8 mouse cellular contexts compared by ENCODE assay signal in genomic region chr16:8636867-8637216, GRCm38 (mm10). TPM values are rescaled to one million over a fixed set of nuclear protein-coding genes. Genes with fewer than 3 reads are reported as not detected.
A peak's percentile ranks its signal among the peaks of the same experiment; 100 is the strongest.
DNase-seq lines count a peak whose midpoint lies in the region; ATAC-seq and TF ChIP-seq lines count a peak whose summit lies in the region.

No protein-coding gene starts in this region.

- H3K4me3 ChIP-seq in kidney, embryonic 14.5 days (ENCODE audit: low read length), result peak overlapping the region; percentile 70
- peak overlapping the region; percentile 92 for H3K4me3 ChIP-seq in bone marrow, adult 2 months (replicated peaks; ENCODE audit: control insufficient read depth, low read depth, low read length)
- H3K4me3 ChIP-seq in hindbrain, embryonic 11.5 days (ENCODE audit: low read depth, low read length), result peak overlapping the region; percentile 74

- H3K36me3 ChIP-seq in kidney, embryonic 14.5 days (ENCODE audit: control insufficient read depth, insufficient read depth, low read length), result peaks cover 29% of the 10 kb centered on the region
- 0 out of 2 replicates have a peak, but pooled peaks cover 2% of the 10 kb centered on the region for H3K36me3 ChIP-seq in hindbrain, embryonic 11.5 days (ENCODE audit: control insufficient read depth, insufficient read depth, low read length)

- H3K9me3 ChIP-seq in kidney, embryonic 14.5 days (ENCODE audit: control insufficient read depth, low read length), result no peaks in the 10 kb centered on the region
- no peaks in the 10 kb centered on the region for H3K9me3 ChIP-seq in hindbrain, embryonic 11.5 days (ENCODE audit: control insufficient read depth, low read length)

- no peaks in the 10 kb centered on the region for H3K27me3 ChIP-seq in kidney, embryonic 14.5 days (ENCODE audit: control insufficient read depth, insufficient read depth, low read length)
- H3K27me3 ChIP-seq in hindbrain, embryonic 11.5 days (ENCODE audit: control insufficient read depth, insufficient read depth, low read length), result no peaks in the 10 kb centered on the region

- WGBS in kidney, embryonic 14.5 days, result 1% methylated on average over 13 of the region's 13 CpGs
- WGBS in bone marrow, adult 2 months, result under 1% methylated on average over 13 of the region's 13 CpGs
- under 1% methylated on average over 13 of the region's 13 CpGs for WGBS in hindbrain, embryonic 11.5 days

- H3K4me2 ChIP-seq in kidney, embryonic 14.5 days (replicated peaks; ENCODE audit: low read depth, low read length), result peak overlapping the region; percentile 78
- peak overlapping the region; percentile 68 for H3K4me2 ChIP-seq in hindbrain, embryonic 11.5 days (replicated peaks; ENCODE audit: low read depth, low read length)

- DNase-seq in kidney, postnatal 4 days, result no peak
- DNase-seq in hindbrain, embryonic 11.5 days (ENCODE audit: low spot score), result no peak
- no peak for DNase-seq in testis, postnatal 14 days (ENCODE audit: low spot score)
- DNase-seq in layer of hippocampus, postnatal 10 days (ENCODE audit: low spot score in 2 of 2), result no peak

- peaks cover 13% of the 10 kb centered on the region for H3K4me1 ChIP-seq in kidney, embryonic 14.5 days (ENCODE audit: control insufficient read depth, insufficient read depth, low read length)
- no peaks in the 10 kb centered on the region; the same call in 1 of the 2 replicates for H3K4me1 ChIP-seq in bone marrow, adult 2 months (ENCODE audit: control insufficient read depth, insufficient read depth, low read length)
- H3K4me1 ChIP-seq in hindbrain, embryonic 11.5 days (replicated peaks; ENCODE audit: control insufficient read depth, insufficient read depth, low read length), result peaks cover 5% of the 10 kb centered on the region; the same call in 1 of the 2 replicates

- no peak for TF ChIP-seq POLR2A in bone marrow, adult 2 months (IDR thresholded peaks at IDR 0.05; ENCODE audit: borderline replicate concordance, control insufficient read depth, low read depth, low read length)

- TF ChIP-seq CTCF in bone marrow, adult 2 months (IDR thresholded peaks at IDR 0.05; ENCODE audit: control insufficient read depth, insufficient read depth, low read length), result no peak

- peak overlapping the region; percentile 86 for H3K27ac ChIP-seq in kidney, embryonic 14.5 days (ENCODE audit: low read depth, low read length)
- H3K27ac ChIP-seq in bone marrow, adult 2 months (ENCODE audit: control insufficient read depth, insufficient read depth, low read depth, low read length, poor library complexity), result peak overlapping the region; percentile 89
- H3K27ac ChIP-seq in hindbrain, embryonic 11.5 days (ENCODE audit: low read depth, low read length), result peak overlapping the region; percentile 79

- H3K9ac ChIP-seq in kidney, embryonic 14.5 days (ENCODE audit: low read depth, low read length), result peak overlapping the region; percentile 87
- H3K9ac ChIP-seq in hindbrain, embryonic 11.5 days (ENCODE audit: low read depth, low read length), result peak overlapping the region; percentile 90

- ATAC-seq in kidney, embryonic 14.5 days (ENCODE audit: low FRiP score, low TSS enrichment), result peak; percentile 48; the same call in 1 of the 2 replicates
- peak; percentile 34; the same call in 1 of the 2 replicates for ATAC-seq in hindbrain, embryonic 11.5 days (ENCODE audit: low FRiP score)
- ATAC-seq in megakaryocyte, adult 5-6 weeks (ENCODE audit: poor library complexity, severe bottlenecking), result peak; percentile 32
- no peak; the same call in 1 of the 2 replicates for ATAC-seq in frontal cortex, adult (ENCODE audit: low TSS enrichment)

RNA-seq across cellular contexts. Expression of gene Pmm2, which starts 0.6 kb away (rescaled TPM):
- 44.5 and 59.4 TPM in 2 replicates for polyA plus RNA-seq in kidney, embryonic 14.5 days (2014; fragmentation: Nextera tagmentation; extraction: Ambion mirVana)
- polyA plus RNA-seq in bone marrow, adult 2 months (2011; ENCODE audit: insufficient read depth, insufficient read length, low replicate concordance, missing spikeins), result 23.4 and 41.4 TPM in 2 replicates
- 40.3 and 43.3 TPM in 2 replicates for polyA plus RNA-seq in hindbrain, embryonic 11.5 days (2014; fragmentation: Nextera tagmentation; extraction: Ambion mirVana)
- total RNA-seq in megakaryocyte, adult 5-6 weeks (2015), result 44.8 and 52.5 TPM in 2 replicates
- 55.3 and 62.6 TPM in 2 replicates for total RNA-seq in megakaryocyte, adult 5-6 weeks (2017)
- 10 to 100 TPM; 32.3 to 32.5 TPM for total RNA-seq in layer of hippocampus, postnatal 10 days (2021)

RNA-seq across cellular contexts. Expression of gene Tmem186, which starts 0.7 kb away (rescaled TPM):
- polyA plus RNA-seq in kidney, embryonic 14.5 days (2014; fragmentation: Nextera tagmentation; extraction: Ambion mirVana), result 11.0 and 13.7 TPM in 2 replicates
- polyA plus RNA-seq in bone marrow, adult 2 months (2011; ENCODE audit: insufficient read depth, insufficient read length, low replicate concordance, missing spikeins), result 8.0 TPM in 2 replicates
- 15.8 and 20.2 TPM in 2 replicates for polyA plus RNA-seq in hindbrain, embryonic 11.5 days (2014; fragmentation: Nextera tagmentation; extraction: Ambion mirVana)
- total RNA-seq in megakaryocyte, adult 5-6 weeks (2015), result 4.2 and 4.7 TPM in 2 replicates
- 6.6 and 8.0 TPM in 2 replicates for total RNA-seq in megakaryocyte, adult 5-6 weeks (2017)
- 10 to 100 TPM; 10.9 to 11.1 TPM for total RNA-seq in layer of hippocampus, postnatal 10 days (2021)

RNA-seq across cellular contexts. Expression of gene Carhsp1, which starts 35.1 kb away (rescaled TPM):
- polyA plus RNA-seq in kidney, embryonic 14.5 days (2014; fragmentation: Nextera tagmentation; extraction: Ambion mirVana), result 23.1 and 45.2 TPM in 2 replicates
- 66.5 and 76.5 TPM in 2 replicates for polyA plus RNA-seq in bone marrow, adult 2 months (2011; ENCODE audit: insufficient read depth, insufficient read length, low replicate concordance, missing spikeins)
- 78.1 and 79.4 TPM in 2 replicates for polyA plus RNA-seq in hindbrain, embryonic 11.5 days (2014; fragmentation: Nextera tagmentation; extraction: Ambion mirVana)
- total RNA-seq in megakaryocyte, adult 5-6 weeks (2015), result 18.1 and 21.9 TPM in 2 replicates
- 27.1 and 29.6 TPM in 2 replicates for total RNA-seq in megakaryocyte, adult 5-6 weeks (2017)
- total RNA-seq in layer of hippocampus, postnatal 10 days (2021), result 10 to 100 TPM; 21.8 to 22.1 TPM

RNA-seq across cellular contexts. Expression of gene Gm5767, which starts 43.7 kb away (rescaled TPM):
- polyA plus RNA-seq in kidney, embryonic 14.5 days (2014; fragmentation: Nextera tagmentation; extraction: Ambion mirVana), result not detected in 2 replicates
- polyA plus RNA-seq in bone marrow, adult 2 months (2011; ENCODE audit: insufficient read depth, insufficient read length, low replicate concordance, missing spikeins), result not detected in 2 replicates
- not detected in 2 replicates for polyA plus RNA-seq in hindbrain, embryonic 11.5 days (2014; fragmentation: Nextera tagmentation; extraction: Ambion mirVana)
- not detected in 2 replicates for total RNA-seq in megakaryocyte, adult 5-6 weeks (2015)
- not detected in 2 replicates for total RNA-seq in megakaryocyte, adult 5-6 weeks (2017)
- not detected for total RNA-seq in layer of hippocampus, postnatal 10 days (2021)
